Mouse (Mus musculus): ENCODE results near the gene Cdc37.

DNA sequence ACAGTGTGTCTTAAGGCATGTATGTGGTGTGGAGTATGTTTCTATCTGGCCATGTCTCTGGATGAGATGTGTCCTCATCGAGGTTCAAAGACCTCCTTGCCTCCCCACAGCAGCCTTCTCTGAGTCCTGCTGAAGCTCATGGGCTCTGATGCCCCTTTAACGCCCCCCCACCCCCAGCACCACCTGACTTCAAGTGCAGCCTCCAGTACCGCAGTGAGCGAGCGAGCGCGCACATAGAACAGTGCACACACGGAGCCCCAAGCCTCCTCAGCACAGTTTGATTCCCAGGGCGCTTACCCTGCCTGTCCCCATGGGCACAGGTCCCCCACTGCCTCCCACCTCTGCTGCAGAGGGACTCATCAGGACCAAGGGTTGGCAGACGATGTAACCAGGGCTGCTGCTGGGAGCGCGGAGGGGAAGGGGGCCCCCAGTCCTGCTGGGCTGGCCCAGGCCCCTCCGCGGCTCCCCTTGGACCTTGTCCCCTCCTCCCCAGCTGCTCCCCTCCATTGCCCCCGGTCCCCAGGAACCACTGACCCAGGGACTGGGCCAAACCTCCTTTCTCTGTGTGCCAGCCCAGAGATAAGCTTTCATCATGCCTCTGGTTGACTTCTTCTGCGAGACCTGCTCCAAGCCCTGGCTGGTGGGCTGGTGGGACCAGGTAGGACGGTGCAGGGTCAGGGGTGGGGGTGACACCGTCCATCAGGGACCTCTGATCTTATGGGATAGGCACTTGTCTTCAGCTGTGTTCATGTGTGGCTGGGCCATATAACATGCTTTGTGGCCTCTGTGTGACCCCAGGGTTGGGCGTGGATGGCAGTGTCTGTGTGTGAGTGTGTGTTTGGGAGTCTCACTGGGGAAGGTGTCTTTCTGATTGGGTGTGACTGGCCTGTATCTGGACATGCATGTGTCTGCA, 47.0 kb upstream of the Cdc37 start:
- TF ChIP-seq CTCF (IDR thresholded peaks at IDR 0.05; ENCODE audit: extremely low read depth, insufficient read depth, low read length), result no peak
- peak; percentile 92; the same call in 1 of the 2 replicates for TF ChIP-seq POLR2A (IDR thresholded peaks at IDR 0.05; ENCODE audit: extremely low read depth, insufficient read depth, low read length)
